Mouse (Mus musculus): ENCODE results near the gene Aida. TPM values are rescaled to one million over a fixed set of nuclear protein-coding genes. Genes with fewer than 3 reads are reported as not detected.

Aida gene
- total and polyA plus RNA-seq, 3 experiments: 17.7 to 36.0 TPM; not detected in 1

- TF ChIP-seq NRF1 (IDR thresholded peaks at IDR 0.05; ENCODE audit: insufficient read depth, low read depth, low read length, poor library complexity, severe bottlenecking) (peak; percentile 58; the same call in 1 of the 2 replicates), EP300 (IDR thresholded peaks at IDR 0.05; ENCODE audit: low read depth in 1 of 2, low read length in 2 of 2) (no peak), MXI1 (IDR thresholded peaks at IDR 0.05; ENCODE audit: low read depth, low read length) (peak; percentile 20; the same call in 1 of the 2 replicates), RCOR1 (IDR thresholded peaks at IDR 0.05; ENCODE audit: low read depth, low read length) (peak; percentile 39; the same call in 1 of the 2 replicates), GABPA (IDR thresholded peaks at IDR 0.05; ENCODE audit: low read depth, low read length) (no peak), CHD1 (IDR thresholded peaks at IDR 0.05; ENCODE audit: low read depth, low read length) (no peak), HCFC1 (IDR thresholded peaks at IDR 0.05; ENCODE audit: low read depth, low read length) (peak; percentile 59), POLR2A (IDR thresholded peaks at IDR 0.05; ENCODE audit: control insufficient read depth in 1 of 2, insufficient read depth in 1 of 2, low read depth in 1 of 2, low read length in 2 of 2, poor library complexity in 1 of 2) (peak; percentile 69 to 98), MYC (IDR thresholded peaks at IDR 0.05; ENCODE audit: low read depth, low read length) (0 out of 2 replicates have a peak, but pooled peaks have one; percentile 49)
These were observed 73.1 kb downstream of the Aida start, which contains the start of gene Mia3 (continued) for GRCm38 (mm10) chr1:183369427-183370014.

- H3K9me3 ChIP-seq (replicated peaks; ENCODE audit: insufficient read depth, low read length): no peaks in the 10 kb centered on the region
- H3K27ac ChIP-seq (ENCODE audit: control insufficient read depth, low read depth, low read length): no peak overlapping the region
- H3K27me3 ChIP-seq (ENCODE audit: control insufficient read depth in 1 of 2, insufficient read depth in 2 of 2, low read length in 2 of 2): peaks cover 0 to 4% of the 10 kb centered on the region in 2 experiments; a peak in 3 of 4 replicates
- H3K9ac ChIP-seq (ENCODE audit: control insufficient read depth, low read depth, low read length, poor library complexity, severe bottlenecking): no peak overlapping the region
- TF ChIP-seq CTCF (IDR thresholded peaks at IDR 0.05 in 2 of 3, conservative IDR thresholded peaks at IDR 0.05 in 1 of 3; ENCODE audit: control insufficient read depth in 1 of 3, insufficient read depth in 1 of 3, low read depth in 2 of 3, low read length in 3 of 3, poor library complexity in 1 of 3, severe bottlenecking in 1 of 3): peak in 2 of 3 experiments; percentile 12 to 28; a peak in 3 of 6 replicates
- TF ChIP-seq GABPA (IDR thresholded peaks at IDR 0.05; ENCODE audit: low read depth, low read length): no peak
- H3K36me3 ChIP-seq (ENCODE audit: control insufficient read depth in 1 of 2, insufficient read depth in 2 of 2, low read length in 2 of 2): no peaks in the 10 kb centered on the region; a peak in 1 of 4 replicates
- H3K79me2 ChIP-seq (ENCODE audit: control insufficient read depth, insufficient read depth, low read length, poor library complexity): no peaks in the 10 kb centered on the region
- peaks cover 0 to 13% of the 10 kb centered on the region in 2 experiments; a peak in 2 of 4 replicates for H3K4me1 ChIP-seq (ENCODE audit: control insufficient read depth in 1 of 2, insufficient read depth in 2 of 2, low read length in 2 of 2)
- DNase-seq (ENCODE audit: low read depth, low spot score): no peak
- H3K4me3 ChIP-seq (ENCODE audit: control insufficient read depth in 1 of 2, insufficient read depth in 1 of 2, low read depth in 2 of 2, low read length in 2 of 2): no peak overlapping the region
These were observed 78.3 kb downstream of the Aida start for GRCm38 (mm10) chr1:183374728-183375127.

Other genes starting within 250 kb of the Aida start
- gene Disp1, start 75.1 kb upstream of the Aida start, total RNA-seq (2012; rRNA removed): 5.9 and 6.3 TPM in 2 replicates
- gene Disp1, start 75.1 kb upstream of the Aida start, polyA plus RNA-seq (2012; ENCODE audit: insufficient read depth in 1 of 2, insufficient read length in 2 of 2, low read depth in 1 of 2, low replicate concordance in 2 of 2, missing spikeins in 1 of 2): 1 to 10 TPM in 1 of 2 experiments, not detected in 1; 9.9 TPM
- 22.9 and 28.4 TPM in 2 replicates for gene Brox, start 679 bp downstream of the Aida start, total RNA-seq (2012; rRNA removed)
- gene Brox, start 679 bp downstream of the Aida start, polyA plus RNA-seq (2012; ENCODE audit: insufficient read depth in 1 of 2, insufficient read length in 2 of 2, low read depth in 1 of 2, low replicate concordance in 2 of 2, missing spikeins in 1 of 2): 100 to 1,000 TPM in 1 of 2 experiments, 10 to 100 TPM in 1; 25.4 to 145 TPM
- 46.9 and 47.6 TPM in 2 replicates for gene Mia3, start 73.0 kb downstream of the Aida start, total RNA-seq (2012; rRNA removed)
- gene Mia3, start 73.0 kb downstream of the Aida start, polyA plus RNA-seq (2012; ENCODE audit: insufficient read depth in 1 of 2, insufficient read length in 2 of 2, low read depth in 1 of 2, low replicate concordance in 2 of 2, missing spikeins in 1 of 2): 10 to 100 TPM in 1 of 2 experiments, not detected in 1; 50.1 TPM
- gene Taf1a, start 92.4 kb downstream of the Aida start, total RNA-seq (2012; rRNA removed): 15.5 and 21.5 TPM in 2 replicates
- gene Taf1a, start 92.4 kb downstream of the Aida start, polyA plus RNA-seq (2012; ENCODE audit: insufficient read depth in 1 of 2, insufficient read length in 2 of 2, low read depth in 1 of 2, low replicate concordance in 2 of 2, missing spikeins in 1 of 2): 10 to 100 TPM in 1 of 2 experiments, not detected in 1; 23.8 TPM
- 0.08 TPM in 1 of 2 replicates, not detected in the other for gene Hhipl2, start 121.6 kb downstream of the Aida start, total RNA-seq (2012; rRNA removed)
- under 1 TPM in 1 of 2 experiments, not detected in 1; 0.63 TPM for gene Hhipl2, start 121.6 kb downstream of the Aida start, polyA plus RNA-seq (2012; ENCODE audit: insufficient read depth in 1 of 2, insufficient read length in 2 of 2, low read depth in 1 of 2, low replicate concordance in 2 of 2, missing spikeins in 1 of 2)

Data from MEL (cell line).